Mouse (Mus musculus) thymus, postnatal 0 days (tissue): ENCODE results near the gene Ehd4. TPM values are rescaled to one million over a fixed set of nuclear protein-coding genes. Genes with fewer than 3 reads are reported as not detected.

Source experiments
- DNase-seq: peaks from one replicate; pipeline ENCODE4 v3.0.0-alpha.2; 2015; ENCODE audit warnings: low spot score
- polyA plus RNA-seq: library from polyadenylated mRNA; unstranded; fragments of >200 nt; fragmentation: Nextera tagmentation; extraction: Ambion mirVana; gene quantifications from 2 replicates; pipeline ENCODE4 v1.2.1, GENCODE M21; 2015

Gene Ehd4
- polyA plus RNA-seq, 1 experiment from 2014 or later, result 34.5 TPM

- no peak for DNase-seq
These were observed 10.0 kb downstream of the Ehd4 start for GRCm38 (mm10) chr2:120144390-120144789.

- DNase-seq, result no peak
These were observed 12.1 kb downstream of the Ehd4 start for GRCm38 (mm10) chr2:120142336-120142735.

DNA sequence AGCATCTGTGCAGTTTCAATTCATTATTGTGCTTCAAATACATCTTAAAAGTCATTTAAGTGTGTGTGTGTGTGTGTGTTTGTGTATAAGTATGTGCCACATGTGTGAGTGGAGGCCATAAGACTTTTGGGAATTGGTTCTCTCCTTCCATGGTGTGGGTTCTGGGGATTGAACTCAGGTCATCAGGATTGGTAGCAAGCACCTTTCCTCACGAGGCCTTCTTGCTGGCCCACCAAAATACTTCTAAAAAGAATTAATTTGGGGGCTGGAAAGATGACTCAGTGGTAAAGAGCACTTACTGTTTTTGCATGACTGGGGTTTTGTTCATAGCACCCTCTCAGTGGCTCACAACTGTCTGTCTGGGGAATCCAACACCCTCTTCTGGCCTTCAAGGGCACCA lies 12.7 kb downstream of the Ehd4 start:
- DNase-seq, result no peak

GRCm38 (mm10) chr2:120140326-120140725 lies 14.1 kb downstream of the Ehd4 start:
- DNase-seq, result no peak

DNA sequence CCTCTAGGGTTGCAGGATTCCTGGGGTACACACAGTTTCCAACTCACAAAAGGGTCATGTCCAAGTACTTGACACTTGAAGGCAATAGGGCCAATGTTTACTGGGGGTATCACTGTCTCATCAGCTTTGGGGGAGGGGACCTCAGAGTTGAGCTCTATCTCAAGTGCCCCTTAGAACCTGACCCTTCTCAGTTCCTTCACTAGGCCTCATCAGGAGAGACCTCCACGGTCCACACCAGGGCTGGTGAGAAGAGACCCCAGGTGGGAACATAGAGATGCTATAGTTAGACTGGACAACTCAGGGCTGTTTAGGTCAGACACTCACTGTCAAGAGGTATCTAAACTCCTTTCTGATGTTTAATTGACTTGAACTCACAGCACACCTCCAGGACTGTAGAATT lies 15.3 kb downstream of the Ehd4 start:
- no peak for DNase-seq

DNA sequence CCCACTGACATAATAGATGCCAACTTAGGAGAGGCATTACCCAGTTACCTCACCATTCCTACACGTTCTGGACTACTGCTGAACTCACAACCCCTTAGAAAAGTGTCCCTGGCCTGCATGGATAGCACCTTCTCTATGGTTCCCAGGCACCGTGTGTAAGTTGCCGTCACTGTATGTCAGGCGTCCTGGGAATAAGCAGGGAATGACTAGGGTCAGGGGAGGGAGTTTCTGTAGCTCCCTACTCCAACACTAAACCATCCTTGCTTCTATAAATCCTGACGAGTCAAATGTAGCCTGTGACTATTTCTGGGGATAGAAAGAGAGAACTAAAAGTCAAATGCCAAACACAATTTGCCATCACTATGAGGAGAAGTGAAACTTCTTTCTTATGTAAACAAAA lies 17.1 kb downstream of the Ehd4 start:
- no peak for DNase-seq

GRCm38 (mm10) chr2:120134453-120135075 lies 19.8 kb downstream of the Ehd4 start:
- DNase-seq, result no peak

GRCm38 (mm10) chr2:120131881-120132280 lies 22.5 kb downstream of the Ehd4 start:
- DNase-seq, result no peak

DNA sequence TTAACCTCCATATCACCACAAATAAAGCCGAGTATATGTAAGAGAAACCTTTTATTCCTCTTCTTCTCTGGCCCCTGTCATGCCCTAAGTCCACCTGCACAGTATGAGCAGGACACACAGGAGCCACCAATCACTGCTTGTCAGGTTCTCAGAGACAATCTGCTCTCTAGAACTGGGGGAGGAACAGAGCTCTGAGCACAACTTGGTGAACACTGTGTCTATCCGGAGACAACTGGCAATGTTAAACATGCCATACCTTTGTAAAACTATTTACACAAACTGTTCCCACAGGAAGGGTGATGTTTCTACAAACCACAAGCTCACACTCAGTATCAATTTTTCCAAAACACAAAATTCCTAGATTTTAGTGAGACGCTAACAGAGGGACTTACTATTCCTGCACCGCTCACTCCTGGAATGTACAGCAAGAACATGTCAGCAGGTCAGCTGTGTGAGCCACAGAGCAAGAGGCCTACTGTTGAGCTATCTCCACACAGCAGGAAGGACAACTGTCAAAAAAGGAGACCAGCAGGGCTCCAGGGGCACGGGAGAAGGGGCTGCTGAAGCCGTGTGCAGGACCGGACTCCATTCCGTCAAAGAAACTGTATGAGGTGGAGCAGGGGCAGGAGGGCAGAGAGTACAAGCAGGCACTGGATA lies 25.0 kb downstream of the Ehd4 start:
- DNase-seq, result no peak

DNA sequence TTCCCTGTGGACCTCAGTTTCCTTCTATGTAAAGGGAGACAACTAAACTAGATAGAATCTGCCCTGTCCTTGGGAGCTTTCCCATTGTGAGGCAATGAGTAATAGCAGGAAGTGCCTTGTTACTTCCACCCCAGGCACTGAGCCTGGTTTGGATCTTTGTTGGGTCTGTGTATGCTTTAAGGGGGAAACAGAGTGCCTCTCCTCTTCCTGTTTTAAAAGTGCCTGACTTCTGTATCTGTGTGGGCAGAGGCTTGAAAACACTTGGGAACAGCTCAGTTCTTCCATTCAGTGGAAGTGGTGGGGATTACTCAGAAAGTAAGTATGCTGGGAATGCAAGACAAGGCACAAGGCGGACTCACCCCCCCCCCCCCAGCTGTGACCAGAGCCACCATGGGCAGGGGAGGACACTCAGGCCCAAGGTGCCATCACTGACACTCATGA lies 25.8 kb downstream of the Ehd4 start:
- no peak for DNase-seq

DNA sequence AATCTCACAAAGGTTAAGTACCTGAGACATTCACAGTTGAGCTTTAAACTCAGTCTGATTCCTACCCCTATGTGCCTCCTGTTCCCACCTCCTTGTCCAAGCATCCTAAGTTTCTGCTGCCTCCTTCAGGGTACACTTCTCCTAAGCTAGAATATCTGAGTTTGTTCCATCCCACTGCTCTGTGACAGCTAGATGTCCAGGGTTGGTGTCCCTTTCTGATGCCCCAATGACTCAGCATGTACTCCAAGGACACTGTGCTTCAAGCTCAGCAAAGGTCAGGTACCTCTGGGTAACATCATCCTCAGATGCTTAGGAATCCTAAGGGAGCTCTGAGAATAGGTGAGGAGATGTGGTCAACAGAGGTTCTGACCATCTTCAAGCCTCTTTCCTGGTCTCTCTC lies 26.4 kb downstream of the Ehd4 start:
- no peak for DNase-seq

DNA sequence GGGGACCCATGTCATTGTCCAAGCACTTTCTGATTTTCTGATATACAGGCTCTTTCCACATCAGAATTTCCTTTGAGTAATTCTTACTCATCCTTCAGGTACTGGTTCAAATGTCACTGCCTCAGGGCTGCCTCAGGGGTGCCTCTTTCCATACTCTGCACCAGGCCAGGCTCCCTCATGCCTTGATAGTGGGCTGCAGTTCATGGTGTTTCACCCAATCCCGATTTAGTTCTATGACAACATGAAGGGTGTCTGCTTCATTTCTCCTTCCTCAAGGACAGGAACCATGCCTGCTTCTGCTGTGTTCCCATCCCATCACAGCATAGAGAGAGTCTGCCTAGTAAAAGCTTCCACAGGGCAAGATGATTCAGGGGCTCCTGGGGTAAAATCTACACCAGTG lies 27.5 kb downstream of the Ehd4 start:
- no peak for DNase-seq

DNA sequence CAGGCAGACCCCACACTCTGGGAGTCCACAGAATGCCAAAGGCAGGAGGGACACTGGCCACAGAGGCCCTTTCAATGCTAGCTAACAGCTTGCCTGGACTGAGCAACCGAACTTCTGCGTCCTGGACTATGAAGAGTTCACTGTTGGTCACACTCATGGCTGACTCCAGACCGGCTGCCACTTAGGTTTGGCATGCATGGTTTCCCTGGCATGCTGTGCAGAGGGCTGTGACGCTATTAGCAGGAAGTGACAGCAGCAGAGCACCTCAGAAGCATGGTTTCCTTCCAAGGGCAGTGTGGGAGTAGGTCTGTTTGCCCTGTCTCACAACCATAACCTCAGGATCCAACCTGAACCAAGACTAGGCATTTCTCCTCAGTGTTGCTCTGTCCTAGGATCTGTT lies 28.0 kb downstream of the Ehd4 start:
- DNase-seq, result no peak

- DNase-seq, result no peak
These were observed 28.9 kb downstream of the Ehd4 start for GRCm38 (mm10) chr2:120125461-120125860.

DNA sequence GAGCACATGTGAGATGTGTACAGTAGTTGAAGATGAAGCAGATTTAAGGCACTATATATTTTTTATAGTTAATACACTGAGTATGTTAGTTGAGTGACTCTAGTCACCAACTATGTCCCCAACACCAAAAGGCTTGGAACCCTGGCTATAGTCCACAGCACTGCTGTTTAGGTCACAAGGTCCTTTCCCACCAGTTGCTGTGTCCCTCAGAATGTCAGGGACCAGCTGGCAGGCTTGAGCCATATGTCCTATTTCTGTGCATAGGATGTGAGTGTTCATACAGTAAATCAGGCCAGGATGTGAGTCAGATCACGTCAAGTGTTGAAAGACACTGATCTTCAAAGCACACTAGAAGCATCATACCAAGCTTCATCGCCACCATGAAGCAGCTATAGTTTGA lies 29.5 kb downstream of the Ehd4 start:
- no peak for DNase-seq

- DNase-seq, result no peak
These were observed 30.3 kb downstream of the Ehd4 start for GRCm38 (mm10) chr2:120124096-120124495.

DNA sequence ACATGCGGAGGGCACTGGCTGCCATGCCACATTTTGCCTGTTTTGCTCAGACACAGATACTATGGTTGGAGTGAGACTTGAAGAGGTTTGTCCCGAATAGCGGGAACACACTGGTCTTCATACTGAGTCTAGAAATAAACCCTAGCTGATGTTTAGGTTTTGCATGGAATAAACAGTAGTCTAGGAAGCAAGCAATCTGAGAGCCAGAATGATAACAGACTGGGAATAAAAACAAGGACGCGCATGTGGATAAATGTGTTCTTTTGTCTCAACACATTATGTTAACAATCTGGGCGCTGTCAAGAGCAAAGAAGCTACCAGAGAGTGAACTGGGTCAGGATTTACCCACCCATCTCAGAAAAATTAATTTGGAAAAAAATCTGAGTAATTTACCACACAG lies 31.4 kb downstream of the Ehd4 start:
- DNase-seq, result no peak

DNA sequence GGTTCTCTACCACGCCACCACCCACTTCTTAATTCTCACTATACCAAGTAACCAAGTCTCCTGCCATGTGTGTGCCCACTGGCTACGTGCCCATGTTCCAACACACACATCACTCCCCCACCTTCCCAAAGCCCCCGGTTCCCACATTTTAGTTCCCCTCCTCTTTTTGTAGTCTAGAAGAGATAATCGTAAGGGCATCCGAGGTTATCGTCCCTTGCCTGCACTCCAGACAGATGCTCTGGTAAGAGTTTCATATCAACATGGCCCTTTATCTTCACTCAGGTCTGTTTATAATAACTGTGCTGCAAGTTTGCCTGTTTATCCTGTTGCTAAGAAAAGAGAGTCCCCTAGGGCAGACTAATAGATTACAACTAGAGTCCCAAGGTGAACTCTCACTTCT lies 37.1 kb downstream of the Ehd4 start:
- no peak for DNase-seq

DNA sequence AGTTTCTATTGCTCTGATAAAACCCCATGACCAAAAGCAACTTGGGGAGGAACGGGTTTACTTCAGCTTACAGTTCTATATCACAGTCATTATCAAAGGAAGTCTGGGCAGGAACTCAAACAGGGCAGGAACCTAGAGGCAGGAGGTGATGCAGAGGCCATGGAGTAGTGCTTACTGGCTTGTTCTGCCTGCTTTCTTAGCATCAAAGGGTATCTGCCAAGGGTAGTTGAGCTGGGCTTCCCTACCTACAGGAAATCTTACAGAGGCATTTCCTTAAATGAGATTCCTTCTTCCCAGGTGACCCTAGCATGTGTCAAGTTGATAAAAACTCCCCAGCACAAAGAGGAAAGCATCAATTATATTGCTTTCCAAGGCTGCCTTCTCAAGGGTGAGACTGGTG lies 38.0 kb downstream of the Ehd4 start:
- no peak for DNase-seq

- DNase-seq, result no peak
These were observed 39.4 kb downstream of the Ehd4 start for GRCm38 (mm10) chr2:120114977-120115376.

- no peak for DNase-seq
These were observed 40.4 kb downstream of the Ehd4 start for GRCm38 (mm10) chr2:120113963-120114362.

DNA sequence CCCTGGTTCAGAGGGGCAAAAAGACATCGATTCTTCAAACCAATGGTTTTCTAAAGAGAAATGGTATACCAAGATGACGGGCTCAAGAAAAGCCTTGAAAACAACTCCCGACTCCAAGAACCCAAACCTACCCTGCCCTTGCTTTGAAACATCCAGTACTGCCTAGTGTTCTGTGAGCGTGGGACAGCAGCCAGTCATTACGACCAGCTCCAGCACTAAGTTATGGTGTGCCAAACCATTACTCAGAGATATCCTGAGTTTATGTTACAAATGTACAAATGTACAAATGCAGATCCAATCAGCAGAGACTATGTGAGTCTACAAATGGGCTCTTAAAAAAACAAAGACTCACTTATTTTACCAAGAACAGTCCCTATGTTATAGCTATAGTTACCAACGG lies 40.9 kb downstream of the Ehd4 start:
- no peak for DNase-seq

DNA sequence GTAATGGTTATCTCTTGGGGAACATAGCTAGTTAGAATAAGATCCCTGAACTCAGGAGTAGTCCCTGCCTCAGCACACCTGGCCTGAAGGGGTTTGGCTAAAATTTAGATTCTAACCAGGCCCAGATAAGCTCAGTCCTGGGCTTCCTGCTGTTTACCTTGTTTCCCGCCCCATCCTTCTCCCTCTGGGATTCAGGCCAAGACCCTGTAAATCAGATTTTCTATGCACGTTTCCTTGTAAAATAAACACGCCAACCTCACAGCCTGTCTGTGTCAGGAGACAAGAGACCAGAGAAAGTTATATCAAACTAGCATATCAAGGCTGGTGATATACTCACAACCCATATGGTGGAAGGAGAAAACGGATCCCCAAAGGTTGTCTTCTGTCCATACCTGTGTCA lies 42.8 kb downstream of the Ehd4 start:
- no peak for DNase-seq
